Mouse (Mus musculus): ENCODE measurements around the gene Il33. TPM values are rescaled to one million over a fixed set of nuclear protein-coding genes. Genes with fewer than 3 reads are reported as not detected.
"Not testable (repeated sequence)": the region's sequence is repeated elsewhere in the genome, so short reads cannot be mapped to it uniquely, and the experiment has no call there.

Il33 gene
- total RNA-seq, 2 experiments from 2014 or later: 21.9 to 25.1 TPM

- no peak for DNase-seq (ENCODE audit: low spot score in 2 of 2)
- intact Hi-C loops (cut with DNase I): no loop called here
Measured at GRCm38 (mm10) chr19:29926101-29926755, 1.3 kb downstream of the Il33 start.

GRCm38 (mm10) chr19:29930296-29930695, 5.4 kb downstream of the Il33 start:
- no peak for DNase-seq (ENCODE audit: low spot score in 2 of 2)
- intact Hi-C loops (cut with DNase I): no loop called here

DNA sequence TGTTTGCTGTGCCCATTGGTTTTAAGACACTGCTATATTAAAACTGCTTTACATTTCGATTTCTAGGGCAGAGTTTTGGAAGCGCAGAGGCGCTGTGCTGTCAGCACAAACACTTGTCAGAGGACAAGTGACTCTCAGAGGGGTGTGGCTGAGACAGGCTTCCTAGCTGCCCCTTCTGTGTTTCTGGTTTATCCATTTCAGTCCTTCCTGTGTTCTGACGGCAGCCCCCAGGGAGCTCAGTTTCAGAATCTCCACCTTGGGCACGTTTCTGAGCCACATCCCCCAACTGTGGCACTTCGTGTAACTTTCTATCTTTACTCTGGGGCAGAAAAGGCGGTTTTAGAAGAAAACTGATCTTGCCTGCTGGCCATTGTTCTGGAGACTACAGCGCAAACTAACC, 12.5 kb downstream of the Il33 start:
- no peak for DNase-seq (ENCODE audit: low spot score in 2 of 2)
- intact Hi-C loops (cut with DNase I): no loop called here

- DNase-seq (ENCODE audit: low spot score in 2 of 2): no peak
- intact Hi-C loops (cut with DNase I): loop anchor here (10.0 kb wide), 1 partner anchor 115 kb away; no protein-coding TSS in a partner anchor
Measured at GRCm38 (mm10) chr19:29940239-29940638, 15.3 kb downstream of the Il33 start.

- intact Hi-C loops (cut with DNase I): loop anchor here (10.0 kb wide), 1 partner anchor 116 kb away; no protein-coding TSS in a partner anchor
- no peak for DNase-seq (ENCODE audit: low spot score in 2 of 2)
Measured at GRCm38 (mm10) chr19:29941208-29941607, 16.3 kb downstream of the Il33 start.

DNA sequence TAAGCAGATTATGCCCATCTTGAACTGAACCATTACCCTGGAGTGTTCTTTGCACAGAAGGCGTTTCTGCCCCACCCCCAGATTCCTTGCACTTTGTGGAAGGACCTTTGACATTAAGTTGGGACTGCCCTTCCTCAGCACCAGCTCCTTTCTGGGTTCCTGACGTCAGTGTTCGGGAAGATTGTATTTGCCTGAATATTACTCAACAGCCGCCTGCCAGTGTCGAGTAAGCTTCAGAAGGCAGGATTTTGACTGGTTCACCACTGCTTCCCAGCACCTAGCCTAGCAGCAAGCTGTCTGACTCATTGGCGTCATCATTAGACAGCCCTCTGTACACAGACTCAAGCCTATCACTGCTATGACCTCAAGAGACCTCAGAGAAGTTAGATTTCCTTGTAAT, 17.4 kb downstream of the Il33 start:
- DNase-seq (ENCODE audit: low spot score in 2 of 2): no peak
- intact Hi-C loops (cut with DNase I): loop anchor here (10.0 kb wide), 1 partner anchor 118 kb away; no protein-coding TSS in a partner anchor

DNA sequence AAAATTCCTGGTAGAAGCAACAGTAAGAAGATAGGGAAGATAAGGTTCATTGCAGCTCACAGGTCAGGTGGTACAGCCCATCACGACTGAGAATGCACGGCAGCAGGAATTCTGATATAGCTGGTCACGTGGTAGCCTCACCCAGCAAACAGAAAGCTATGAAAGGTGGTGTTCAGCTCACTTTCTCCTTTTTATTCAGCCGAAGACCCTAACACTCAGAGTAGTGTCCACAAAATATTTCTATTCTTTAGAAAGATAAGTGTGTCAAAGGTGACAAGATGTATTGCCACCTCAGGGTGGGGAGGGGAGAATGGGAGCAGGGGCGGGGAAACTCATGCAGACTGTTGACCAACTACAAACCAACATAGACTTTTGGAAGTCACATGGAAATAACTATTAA, 19.5 kb downstream of the Il33 start:
- intact Hi-C loops (cut with DNase I): loop anchor here (10.0 kb wide), 1 partner anchor 120 kb away; no protein-coding TSS in a partner anchor
- DNase-seq (ENCODE audit: low spot score in 2 of 2): no peak

DNA sequence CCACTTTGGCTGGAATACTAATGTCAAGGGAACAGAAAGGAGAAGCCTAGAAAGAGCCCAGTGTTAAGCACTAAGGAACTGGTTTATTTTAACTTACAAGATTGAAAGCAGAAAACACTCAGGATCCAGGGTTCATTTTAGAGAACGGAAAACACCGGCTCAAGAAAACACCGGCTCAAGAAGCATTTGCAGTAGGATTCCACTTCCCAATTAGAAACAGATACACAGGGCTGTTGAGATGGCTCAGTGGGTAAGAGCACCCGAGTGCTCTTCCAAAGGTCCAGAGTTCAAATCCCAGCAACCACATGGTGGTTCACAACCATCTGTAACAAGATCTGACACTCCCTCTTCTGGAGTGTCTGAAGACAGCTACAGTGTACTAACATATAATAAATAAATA, 20.0 kb downstream of the Il33 start:
- DNase-seq (ENCODE audit: low spot score in 2 of 2): not testable (repeated sequence)

GRCm38 (mm10) chr19:29945557-29946422, 20.9 kb downstream of the Il33 start:
- peak in 1 of 2 experiments; percentile 59 for DNase-seq (ENCODE audit: low spot score in 2 of 2)
- intact Hi-C loops (cut with DNase I): loop anchor here (10.0 kb wide), 1 partner anchor 121 kb away; no protein-coding TSS in a partner anchor

More for the DNA sequence above, 20.0 kb downstream of the Il33 start:
- intact Hi-C loops (cut with DNase I): loop anchor here (10.0 kb wide), 1 partner anchor 120 kb away; no protein-coding TSS in a partner anchor

GRCm38 (mm10) chr19:29946423-29946716, 21.5 kb downstream of the Il33 start:
- DNase-seq (ENCODE audit: low spot score in 2 of 2): no peak
- intact Hi-C loops (cut with DNase I): loop anchor here (10.0 kb wide), 1 partner anchor 122 kb away; no protein-coding TSS in a partner anchor

DNA sequence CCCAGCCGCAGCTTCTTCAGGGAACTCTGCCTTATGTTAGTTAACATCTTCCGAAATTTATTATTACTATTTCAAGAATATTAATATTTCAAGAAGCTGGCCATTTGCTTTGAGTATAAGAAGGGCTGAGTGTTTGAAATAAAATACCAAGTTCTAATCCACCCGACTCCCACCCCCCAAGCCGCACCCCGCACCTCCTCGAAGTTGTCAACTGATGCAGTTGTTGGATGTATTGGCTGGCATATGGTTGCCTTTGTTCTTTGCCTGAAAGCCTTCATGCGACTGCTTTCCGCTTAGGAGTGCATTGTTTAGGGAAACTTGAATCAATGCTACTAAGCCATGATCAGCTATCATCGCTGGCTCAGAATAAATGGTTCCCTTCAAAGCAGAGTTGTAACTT, 22.1 kb downstream of the Il33 start:
- no peak for DNase-seq (ENCODE audit: low spot score in 2 of 2)
- intact Hi-C loops (cut with DNase I): loop anchor here (10.0 kb wide), 1 partner anchor 122 kb away; no protein-coding TSS in a partner anchor

DNA sequence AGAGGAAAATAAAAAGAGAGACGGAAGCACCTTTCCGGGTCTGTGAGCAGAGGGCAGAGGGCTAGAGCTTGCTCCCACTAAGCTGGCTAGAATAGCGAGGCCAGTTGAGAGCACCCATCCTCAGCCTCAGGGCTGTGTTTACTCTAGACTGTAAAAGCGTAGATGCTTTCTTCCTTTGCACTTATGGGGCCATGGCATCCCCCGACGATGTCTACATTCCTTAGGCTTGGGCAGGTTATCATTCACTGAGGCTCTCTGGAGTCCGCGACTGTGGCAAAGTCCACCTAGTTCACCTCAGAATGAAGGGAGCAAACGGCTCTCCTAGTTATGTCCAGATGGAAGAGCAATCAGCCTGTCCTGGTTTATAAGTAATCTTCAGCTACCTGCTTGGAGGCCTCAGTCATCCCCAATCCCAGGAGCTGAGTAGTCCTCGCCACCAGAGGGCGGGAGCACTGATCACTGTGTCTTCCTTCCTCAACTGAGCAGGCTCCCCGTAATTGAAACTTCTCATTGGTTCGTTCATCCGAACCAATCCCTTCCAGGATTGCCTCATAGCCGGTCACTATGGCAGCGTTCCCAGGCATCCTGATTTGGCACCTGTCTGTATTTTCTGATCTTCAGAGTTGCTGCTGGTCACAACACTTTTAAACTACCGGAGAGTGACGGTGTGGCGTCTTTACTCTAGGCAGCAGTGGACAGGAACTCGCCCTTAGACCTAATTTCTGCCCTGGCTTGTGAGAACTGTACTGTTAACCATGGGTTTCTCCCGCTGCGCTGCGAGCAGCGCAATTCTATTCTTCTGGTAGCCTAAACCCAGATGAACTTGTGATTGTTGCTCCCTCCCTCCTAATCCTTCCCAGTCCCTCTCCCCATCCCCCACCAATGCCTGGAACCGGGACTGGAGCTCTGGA, 23.2 kb downstream of the Il33 start:
- intact Hi-C loops (cut with DNase I): loop anchor here (10.0 kb wide), 1 partner anchor 123 kb away; no protein-coding TSS in a partner anchor
- DNase-seq (ENCODE audit: low spot score in 2 of 2): peak; percentile 69 to 82

GRCm38 (mm10) chr19:29952538-29952937, 27.6 kb downstream of the Il33 start:
- intact Hi-C loops (cut with DNase I): loop anchor here (5.0 kb wide), 1 partner anchor 110 kb away; no protein-coding TSS in a partner anchor
- no peak for DNase-seq (ENCODE audit: low spot score in 2 of 2)

DNA sequence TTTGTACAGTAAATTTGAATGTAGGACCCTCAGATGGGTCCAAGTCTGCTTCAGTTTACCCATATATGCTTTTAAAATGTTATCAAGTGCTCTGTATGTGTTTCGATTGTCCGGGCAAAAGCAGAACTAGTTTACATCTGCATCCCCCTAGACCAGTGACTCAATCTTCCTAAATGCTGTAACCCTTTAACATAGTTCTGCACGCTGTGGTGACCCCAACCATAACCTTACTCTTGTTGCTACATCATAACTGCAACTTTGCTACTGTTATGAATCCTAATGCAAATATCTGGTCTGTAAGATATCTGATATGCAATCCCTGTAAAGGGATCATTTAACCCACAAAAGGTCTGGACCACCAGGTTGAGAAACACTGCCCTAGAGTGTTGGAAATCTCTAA, 28.9 kb downstream of the Il33 start:
- DNase-seq (ENCODE audit: low spot score in 2 of 2): no peak
- intact Hi-C loops (cut with DNase I): loop anchor here (5.0 kb wide), 1 partner anchor 112 kb away; no protein-coding TSS in a partner anchor

DNA sequence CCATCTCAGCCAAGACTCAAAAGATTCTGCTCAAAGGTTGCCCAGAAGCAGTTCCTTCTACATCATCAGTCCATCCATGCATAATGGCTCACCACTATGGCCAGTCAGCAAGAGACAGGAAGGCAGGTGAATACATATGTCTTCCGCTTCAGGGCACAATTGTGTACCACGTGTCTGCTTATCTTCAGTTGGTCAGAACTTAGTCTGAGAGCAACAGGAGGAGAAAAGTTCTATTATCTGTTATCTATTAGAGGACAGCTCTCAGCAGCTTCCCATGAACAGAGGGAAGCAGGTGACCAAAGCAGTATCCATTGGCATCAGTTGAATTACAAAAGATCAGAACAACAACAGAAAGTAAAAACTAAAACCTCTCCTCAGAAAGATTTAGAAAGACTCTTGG, 30.5 kb downstream of the Il33 start:
- DNase-seq (ENCODE audit: low spot score in 2 of 2): no peak
- intact Hi-C loops (cut with DNase I): no loop called here

DNA sequence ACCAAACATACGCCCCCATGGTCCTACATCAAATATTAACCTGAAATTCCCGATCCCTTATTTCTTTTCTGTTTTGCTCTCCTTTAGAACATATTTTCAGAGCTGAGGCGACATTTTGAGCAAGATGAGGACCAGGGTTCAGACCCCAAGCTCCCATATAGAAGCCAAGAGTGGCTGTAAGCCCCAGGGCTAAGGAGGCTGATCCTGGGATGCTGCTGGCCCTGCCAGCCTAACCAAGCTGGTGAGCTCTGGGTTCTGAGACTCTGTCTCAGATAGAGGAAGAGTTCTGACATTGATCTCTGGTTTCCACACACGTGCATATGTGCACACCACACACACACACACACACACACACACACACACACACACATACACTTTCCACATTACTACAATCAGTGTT, 36.0 kb downstream of the Il33 start:
- no peak for DNase-seq (ENCODE audit: low spot score in 2 of 2)
- intact Hi-C loops (cut with DNase I): no loop called here

DNA sequence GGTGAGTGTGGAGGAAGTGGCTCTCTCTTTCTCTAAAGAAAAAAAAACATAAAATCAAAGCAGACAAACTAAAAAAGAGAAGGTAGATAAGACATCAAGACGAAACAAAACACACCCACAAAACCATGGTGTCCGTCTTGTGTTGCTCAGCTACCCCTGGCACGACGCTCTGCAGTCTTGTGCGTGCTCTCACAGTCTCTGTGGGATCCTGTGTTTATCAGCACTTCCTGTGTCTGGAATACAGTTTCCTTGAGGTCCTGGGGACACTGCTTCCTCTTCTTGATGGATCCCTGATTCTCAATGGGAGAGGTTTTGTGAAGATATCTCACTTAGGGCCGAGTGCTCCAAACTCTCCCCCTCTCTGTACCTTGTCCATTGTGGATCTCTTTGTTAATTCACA, 36.9 kb downstream of the Il33 start:
- intact Hi-C loops (cut with DNase I): no loop called here
- no peak for DNase-seq (ENCODE audit: low spot score in 2 of 2)

DNA sequence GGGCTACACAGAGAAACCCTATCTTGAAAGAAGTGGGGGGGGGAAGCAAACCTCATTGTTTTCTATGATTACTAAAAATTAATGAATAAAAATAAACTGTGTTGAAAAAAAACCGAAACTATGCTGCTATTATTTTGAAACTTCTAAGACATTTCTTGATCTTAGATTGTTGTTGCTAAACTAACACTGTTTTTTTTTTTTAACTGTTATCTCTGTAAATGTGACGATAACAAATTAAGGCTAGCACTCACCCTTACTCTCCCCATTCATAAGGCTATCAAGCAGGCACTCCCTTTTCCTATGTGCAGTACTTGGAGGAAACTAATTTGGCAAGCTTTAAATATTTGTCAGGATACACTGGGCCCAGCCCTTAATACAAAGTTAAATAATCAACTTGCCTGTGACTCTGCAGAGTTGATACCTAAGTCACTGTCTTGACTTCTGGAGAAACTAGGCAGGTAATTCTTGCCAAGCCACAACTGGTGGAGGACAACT, 38.7 kb downstream of the Il33 start:
- intact Hi-C loops (cut with DNase I): no loop called here
- no peak for DNase-seq (ENCODE audit: low spot score in 2 of 2)

DNA sequence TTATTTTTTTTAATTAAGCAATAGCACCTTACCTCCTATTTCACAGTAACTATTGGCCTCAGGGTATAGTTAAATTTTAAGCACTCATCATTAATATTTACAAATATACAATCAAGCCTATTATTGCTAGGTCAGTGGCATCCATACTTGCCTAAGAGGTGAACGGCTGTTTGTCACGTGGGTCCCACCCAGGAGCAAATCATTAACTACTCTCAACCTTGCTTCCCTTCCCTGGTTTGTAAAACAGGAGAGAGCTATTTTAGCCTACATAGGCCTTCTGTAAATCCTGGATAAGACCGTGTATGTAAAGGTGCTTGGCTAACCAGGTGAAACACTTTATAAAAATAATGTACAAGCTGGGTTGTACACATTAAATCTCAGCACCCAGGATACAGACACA, 43.0 kb downstream of the Il33 start:
- intact Hi-C loops (cut with DNase I): no loop called here
- no peak for DNase-seq (ENCODE audit: low spot score in 2 of 2)

All from left cerebral cortex, postnatal 25 days (tissue).